Mouse (Mus musculus): Measurements from ENCODE around the gene Zkscan7.
"Not testable (repeated sequence)": the region's sequence is repeated elsewhere in the genome, so short reads cannot be mapped to it uniquely, and the experiment has no call there.

GRCm38 (mm10) chr9:122855141-122855540 lies 30.3 kb upstream of the Zkscan7 start:
- TF ChIP-seq CEBPB (IDR thresholded peaks at IDR 0.05; ENCODE audit: low read depth); CTCF (IDR thresholded peaks at IDR 0.05; ENCODE audit: control insufficient read depth, insufficient read depth, insufficient read length); MYOD1 (IDR thresholded peaks at IDR 0.05; ENCODE audit: control insufficient read depth, insufficient read length, low read depth); FOSL1 (IDR thresholded peaks at IDR 0.05; ENCODE audit: insufficient read depth, low read length, poor library complexity, severe bottlenecking); MAX (IDR thresholded peaks at IDR 0.05); USF1 (IDR thresholded peaks at IDR 0.05; ENCODE audit: low read depth): not testable (repeated sequence)
